Mouse (Mus musculus): ENCODE measurements around the gene Mat1a. TPM values are rescaled to one million over a fixed set of nuclear protein-coding genes. Genes with fewer than 3 reads are reported as not detected.

Gene Mat1a
- total RNA-seq, 2 experiments from 2014 or later: not detected

DNA sequence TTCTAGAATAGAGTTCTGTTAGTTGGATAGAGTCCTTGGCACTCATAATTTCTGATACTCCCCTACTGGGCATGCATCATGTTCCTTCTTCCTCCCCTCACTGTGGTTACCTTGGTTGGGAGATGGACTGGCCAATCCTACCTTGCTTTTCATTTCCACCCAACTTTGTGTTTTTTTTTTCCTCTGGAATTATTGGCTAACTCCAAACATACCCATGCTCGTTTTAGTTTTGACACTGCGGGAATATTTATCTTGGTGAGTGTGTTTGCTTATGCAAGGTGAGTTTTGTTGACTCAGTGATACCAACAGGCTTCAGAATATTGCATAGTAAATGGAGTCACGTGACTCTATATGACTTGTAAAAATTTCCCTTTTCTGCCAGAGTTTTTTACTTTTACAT is 4.1 kb upstream of the Mat1a start:
- DNase-seq (ENCODE audit: low spot score in 2 of 2): no peak
- Histone ChIP-seq H3K4me3 (no peak overlapping the region), H3K27ac (no peak overlapping the region)
- TF ChIP-seq CTCF (conservative IDR thresholded peaks at IDR 0.05): no peak

DNA sequence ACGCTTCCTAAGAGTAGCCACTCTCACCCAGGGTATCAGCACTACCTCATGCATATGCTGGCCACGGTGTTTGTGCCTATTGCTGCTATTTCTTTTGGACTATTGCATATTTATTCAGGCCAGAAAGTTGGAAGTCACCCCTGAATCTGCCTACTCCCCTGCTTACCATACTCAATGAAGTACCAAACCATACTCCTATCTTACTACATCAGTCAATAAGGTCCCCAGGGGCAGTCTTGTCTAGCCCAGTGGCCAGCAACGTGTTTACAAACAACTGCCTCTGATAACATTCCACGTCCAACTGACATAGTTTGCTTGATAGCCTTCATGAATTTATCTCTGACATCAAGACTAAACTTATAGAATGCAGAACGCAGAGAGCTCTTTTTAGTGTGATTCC is 3.6 kb upstream of the Mat1a start:
- no peak for TF ChIP-seq CTCF (conservative IDR thresholded peaks at IDR 0.05)
- no peak overlapping the region for H3K27ac ChIP-seq
- no peak overlapping the region for H3K4me3 ChIP-seq
- DNase-seq (ENCODE audit: low spot score in 2 of 2): no peak

DNA sequence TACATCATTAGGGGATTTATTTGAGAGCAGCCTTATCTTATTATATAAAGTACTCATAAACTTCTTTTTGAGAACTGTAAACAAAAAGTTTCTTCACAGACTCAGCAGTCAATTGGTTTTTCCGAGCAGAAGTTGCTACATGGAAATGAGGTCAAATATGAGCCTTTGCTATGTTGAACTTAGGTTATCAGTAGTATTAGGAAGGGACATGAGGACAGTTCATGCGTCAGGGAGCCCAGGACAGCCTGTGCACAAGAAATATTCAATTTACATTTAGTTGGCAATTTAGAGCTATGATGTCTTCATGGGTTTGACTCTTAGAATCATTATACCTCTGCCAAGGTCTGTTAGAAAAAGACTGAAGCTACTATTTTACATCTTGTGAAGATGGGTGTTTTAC is 2.6 kb upstream of the Mat1a start:
- Histone ChIP-seq H3K4me3 (no peak overlapping the region), H3K27ac (no peak overlapping the region)
- no peak for TF ChIP-seq CTCF (conservative IDR thresholded peaks at IDR 0.05)
- no peak for DNase-seq (ENCODE audit: low spot score in 2 of 2)

DNA sequence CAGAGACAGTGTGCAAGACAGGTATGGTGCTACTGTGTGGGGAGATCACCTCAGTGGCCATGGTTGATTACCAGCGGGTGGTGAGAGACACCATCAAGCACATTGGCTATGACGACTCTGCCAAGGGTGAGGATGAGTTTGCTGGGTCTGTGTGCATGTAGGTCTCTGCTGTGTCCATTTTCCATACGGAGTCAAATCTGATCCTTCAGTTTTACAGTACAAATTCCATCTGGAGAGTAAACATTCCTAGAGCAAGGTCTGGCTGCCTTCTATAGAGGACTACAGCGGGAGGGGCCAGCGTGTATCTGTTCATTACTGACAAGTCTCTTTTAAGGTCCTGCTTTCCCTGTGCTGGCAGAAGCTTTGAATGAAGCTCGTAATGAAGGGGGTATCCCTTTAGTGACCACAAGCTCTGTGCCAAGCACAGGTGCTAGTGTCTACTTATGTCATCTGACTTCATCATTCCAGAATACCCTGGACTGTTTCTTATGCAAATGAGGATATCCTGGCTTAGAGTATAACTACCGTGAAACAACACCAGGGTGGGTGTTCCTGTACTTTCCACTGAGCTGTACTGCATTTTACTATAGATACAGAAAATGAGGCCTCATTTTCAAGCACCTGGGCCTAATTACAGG is 6.3 kb downstream of the Mat1a start:
- no peak for TF ChIP-seq CTCF (conservative IDR thresholded peaks at IDR 0.05)
- H3K27ac ChIP-seq: no peak overlapping the region
- DNase-seq (ENCODE audit: low spot score in 2 of 2): no peak
- no peak overlapping the region for H3K4me3 ChIP-seq

DNA sequence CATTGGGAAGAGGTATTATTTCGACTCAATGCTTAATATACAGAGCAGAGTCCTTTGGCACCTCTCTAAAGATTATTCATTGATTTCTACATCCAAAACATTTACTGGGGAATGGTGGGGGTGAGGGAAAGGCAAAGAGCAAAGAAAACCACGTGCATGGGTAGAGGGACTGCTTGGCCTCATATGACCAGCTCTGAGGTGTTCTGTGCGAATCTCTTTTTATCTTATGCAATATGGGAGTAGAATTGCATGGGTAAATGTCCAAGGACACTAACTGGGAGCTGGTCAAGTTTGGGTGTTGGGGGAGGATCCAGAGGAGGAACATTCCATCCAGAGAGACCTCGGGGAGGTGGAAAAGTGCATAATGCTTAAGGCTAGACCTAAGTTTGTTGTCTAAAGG is 8.1 kb downstream of the Mat1a start:
- Histone ChIP-seq H3K27ac (no peak overlapping the region), H3K4me3 (no peak overlapping the region)
- DNase-seq (ENCODE audit: low spot score in 2 of 2): no peak
- no peak for TF ChIP-seq CTCF (conservative IDR thresholded peaks at IDR 0.05)

DNA sequence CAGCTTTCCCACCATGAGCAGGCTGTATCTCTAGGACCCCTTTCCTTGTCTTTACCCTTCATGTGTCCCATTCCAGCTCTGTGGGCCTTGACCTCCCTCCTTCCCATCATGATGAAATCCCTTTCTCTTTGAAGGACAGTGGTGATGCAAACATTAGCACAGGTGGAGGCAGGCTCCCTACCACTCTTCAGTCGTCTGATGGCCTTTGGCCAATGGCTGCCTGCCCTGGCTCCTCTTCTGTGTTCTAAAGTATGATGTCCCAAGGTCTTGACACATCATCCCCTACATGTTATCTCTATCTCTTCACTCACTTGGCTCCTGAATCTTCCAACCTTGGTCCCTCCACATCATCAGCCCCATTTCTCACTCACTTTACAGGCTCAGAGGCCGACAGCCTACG is 11.4 kb downstream of the Mat1a start:
- Histone ChIP-seq H3K27ac (no peak overlapping the region), H3K4me3 (no peak overlapping the region)
- TF ChIP-seq CTCF (conservative IDR thresholded peaks at IDR 0.05): no peak
- DNase-seq (ENCODE audit: low spot score in 2 of 2): no peak

DNA sequence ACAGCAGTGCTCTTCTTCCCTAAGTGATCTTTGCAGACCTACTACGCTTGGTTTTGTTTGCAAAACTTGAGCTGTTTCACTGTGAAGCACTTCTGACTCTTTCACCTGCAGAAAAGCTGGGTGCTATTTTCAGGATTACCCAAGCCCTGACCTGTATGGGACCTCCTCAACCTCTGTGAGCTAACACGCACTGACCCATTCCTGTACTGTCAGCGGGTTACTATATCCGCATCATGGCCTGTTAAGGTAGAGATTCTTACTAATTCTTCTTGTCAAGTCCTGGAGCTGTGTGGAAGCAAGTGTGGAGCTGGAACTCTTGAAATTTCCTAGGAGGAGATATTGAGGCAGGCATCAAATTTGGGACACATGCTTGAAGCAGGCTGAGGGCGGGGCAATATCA is 19.8 kb downstream of the Mat1a start:
- no peak overlapping the region for H3K4me3 ChIP-seq
- H3K27ac ChIP-seq: no peak overlapping the region
- DNase-seq (ENCODE audit: low spot score in 2 of 2): no peak
- no peak for TF ChIP-seq CTCF (conservative IDR thresholded peaks at IDR 0.05)

DNA sequence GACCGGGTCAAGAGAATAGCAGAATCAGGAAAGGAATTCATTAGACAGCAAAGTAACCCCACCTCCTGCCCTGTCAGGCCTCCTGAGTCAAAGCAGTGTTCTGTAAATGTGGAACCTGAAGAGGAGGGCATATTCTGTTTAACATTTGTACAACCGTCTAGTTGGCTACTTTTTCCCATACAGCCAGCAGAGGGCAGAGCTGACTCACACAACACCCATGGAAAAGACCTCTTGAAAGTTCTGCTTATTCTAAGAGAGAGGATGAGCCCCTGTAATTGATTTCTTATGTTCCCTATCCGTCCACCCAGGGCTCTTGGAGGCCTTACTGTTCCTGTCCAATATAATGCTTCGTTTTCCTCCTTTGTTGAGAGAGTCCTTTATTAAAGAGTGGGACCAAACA is 23.2 kb downstream of the Mat1a start:
- peak; percentile 8 to 34 for DNase-seq (ENCODE audit: low spot score in 2 of 2)
- TF ChIP-seq CTCF (conservative IDR thresholded peaks at IDR 0.05): peak; percentile 84
- H3K27ac ChIP-seq: no peak overlapping the region
- no peak overlapping the region for H3K4me3 ChIP-seq

DNA sequence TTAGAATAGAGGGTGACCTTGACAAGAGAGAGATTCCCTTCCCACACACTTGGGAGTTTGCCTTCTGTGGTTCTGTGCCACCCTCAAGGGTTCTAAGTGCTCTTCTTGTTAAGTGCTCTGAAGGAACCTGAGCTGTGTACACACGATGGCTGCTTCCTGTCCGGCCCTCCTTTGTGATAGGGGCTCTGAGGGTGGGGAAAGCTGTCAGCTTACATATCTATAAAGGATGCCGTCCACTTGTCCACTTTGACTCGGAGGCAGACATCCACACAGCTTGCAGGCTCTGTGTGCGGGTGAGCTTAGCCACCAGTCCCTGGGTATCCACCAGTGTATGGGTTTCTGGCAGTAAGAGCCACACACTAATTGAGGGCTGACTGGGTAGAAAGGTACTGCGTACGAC is 26.7 kb downstream of the Mat1a start, which contains the start of gene Sftpa1:
Sftpa1 (plus strand) TSS at position 243 of the 400 bp plus-strand sequence.
- Histone ChIP-seq H3K27ac (no peak within 1 kb of the TSS), H3K4me3 (no peak within 1 kb of the TSS)
- no peak for TF ChIP-seq CTCF (conservative IDR thresholded peaks at IDR 0.05)
- DNase-seq (ENCODE audit: low spot score in 2 of 2): no peak

DNA sequence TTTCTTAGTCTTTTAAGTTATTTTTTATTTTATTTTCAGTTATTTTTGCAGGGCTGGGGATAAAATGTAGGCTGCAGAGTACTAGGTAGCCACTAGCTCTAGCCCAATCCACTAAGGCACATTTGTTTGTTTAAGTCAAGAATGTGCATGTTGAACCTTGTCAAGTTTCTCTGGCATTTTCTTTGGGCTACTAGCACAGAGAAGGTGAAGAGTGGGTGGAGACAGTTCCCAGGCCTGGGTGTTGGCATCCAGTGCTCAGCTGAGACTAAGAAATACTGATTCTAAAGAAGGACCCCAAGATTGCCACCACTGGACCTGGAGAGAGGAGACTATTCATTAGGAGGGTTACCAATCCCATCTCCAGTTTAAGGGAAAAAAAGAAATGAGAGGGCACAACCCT is 32.2 kb downstream of the Mat1a start:
- H3K27ac ChIP-seq: no peak overlapping the region
- H3K4me3 ChIP-seq: no peak overlapping the region
- TF ChIP-seq CTCF (conservative IDR thresholded peaks at IDR 0.05): no peak
- no peak for DNase-seq (ENCODE audit: low spot score in 2 of 2)

DNA sequence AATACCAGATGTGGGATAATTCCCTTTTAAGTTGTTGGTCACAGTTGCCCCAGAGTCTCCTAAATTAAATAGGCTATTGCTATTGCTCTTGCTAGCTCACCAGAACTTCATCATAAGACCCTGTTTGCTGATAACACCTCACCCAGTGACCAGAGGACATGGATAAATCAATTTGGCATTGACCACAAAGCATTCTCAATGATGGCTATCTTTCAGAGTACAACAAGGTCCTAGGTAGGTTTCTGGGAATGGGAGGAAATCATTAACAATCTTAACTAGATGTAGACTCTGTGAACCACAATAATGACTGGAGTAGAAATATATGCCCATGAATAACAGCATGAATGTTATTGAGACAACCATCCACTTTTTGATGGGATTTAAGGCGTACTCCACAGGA is 35.9 kb downstream of the Mat1a start:
- no peak for DNase-seq (ENCODE audit: low spot score in 2 of 2)
- Histone ChIP-seq H3K27ac (no peak overlapping the region), H3K4me3 (no peak overlapping the region)
- no peak for TF ChIP-seq CTCF (conservative IDR thresholded peaks at IDR 0.05)

DNA sequence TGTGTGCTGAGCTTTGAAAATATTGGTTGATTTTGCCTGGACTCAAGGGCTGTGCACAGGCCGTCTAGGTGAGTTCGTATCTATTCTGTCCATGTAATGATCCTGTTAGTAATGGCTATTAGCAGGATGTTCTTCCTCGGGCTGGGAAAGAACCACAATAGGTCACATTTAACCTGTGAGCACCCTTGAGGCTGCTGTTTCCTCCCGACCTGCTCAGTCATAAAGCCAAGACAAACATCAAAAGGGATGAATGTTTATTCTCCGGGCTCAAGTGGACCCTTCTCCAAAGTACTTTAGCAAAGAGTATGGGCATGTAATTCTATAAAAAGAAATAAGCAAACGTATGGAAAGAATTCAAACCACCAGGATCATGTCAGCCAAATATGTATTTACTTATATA is 41.2 kb downstream of the Mat1a start:
- Histone ChIP-seq H3K27ac (no peak overlapping the region), H3K4me3 (no peak overlapping the region)
- no peak for DNase-seq (ENCODE audit: low spot score in 2 of 2)
- TF ChIP-seq CTCF (conservative IDR thresholded peaks at IDR 0.05): no peak

DNA sequence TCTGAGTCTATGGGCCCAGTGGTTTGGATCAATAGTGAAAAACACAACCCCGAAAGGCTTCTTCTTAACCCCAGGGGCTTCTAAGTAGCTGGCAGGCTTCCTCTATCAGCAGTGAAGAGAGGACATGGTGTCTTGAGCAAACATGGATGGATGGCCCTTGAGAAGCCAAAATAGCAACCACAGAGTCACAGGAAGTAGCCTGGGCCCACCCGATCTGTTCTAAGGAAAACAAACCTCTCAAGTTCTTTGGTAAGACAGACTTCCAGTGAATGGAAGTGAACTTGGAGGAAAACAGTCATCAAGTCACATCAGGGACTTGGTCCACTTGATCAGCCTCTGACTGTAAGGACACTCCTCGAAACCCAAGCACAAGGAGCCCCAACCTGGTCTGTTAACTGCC is 42.1 kb downstream of the Mat1a start:
- TF ChIP-seq CTCF (conservative IDR thresholded peaks at IDR 0.05): no peak

DNA sequence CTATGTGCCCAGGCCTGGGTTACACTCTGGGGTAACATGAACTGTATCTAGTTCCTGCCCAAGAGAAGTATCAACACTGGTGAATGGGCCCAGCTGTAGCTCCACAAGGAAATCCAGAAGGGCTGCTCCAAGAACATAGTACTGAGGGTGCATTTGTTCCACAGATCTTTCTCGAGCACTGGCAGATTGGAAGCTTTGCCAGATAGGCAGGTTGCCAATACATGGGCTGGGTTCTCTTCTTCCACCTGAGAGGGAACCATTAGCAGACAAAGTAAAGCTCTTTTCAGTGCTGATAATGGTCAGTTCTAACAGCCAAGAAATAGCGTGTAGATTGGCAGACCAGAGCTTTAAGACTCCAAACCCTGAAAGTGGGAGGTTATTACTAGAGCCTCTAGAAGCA is 42.5 kb downstream of the Mat1a start:
- no peak overlapping the region for H3K27ac ChIP-seq

More for the DNA sequence above, 42.1 kb downstream of the Mat1a start:
- no peak overlapping the region for H3K27ac ChIP-seq
- DNase-seq (ENCODE audit: low spot score in 2 of 2): no peak
- no peak overlapping the region for H3K4me3 ChIP-seq

More for the DNA sequence above, 42.5 kb downstream of the Mat1a start:
- TF ChIP-seq CTCF (conservative IDR thresholded peaks at IDR 0.05): no peak
- no peak overlapping the region for H3K4me3 ChIP-seq
- no peak for DNase-seq (ENCODE audit: low spot score in 2 of 2)
